Mouse (Mus musculus) R1 (cell line): ENCODE measurements around the gene Nrxn1.

Experiments
- DNase-seq: peaks from one replicate; pipeline ENCODE4 v3.0.0-alpha.2; 2018; ENCODE audit warnings: low read depth, low spot score

The Nrxn1 gene

GRCm38 (mm10) chr17:90094999-90095398 is 997.9 kb downstream of the Nrxn1 start:
- no peak for DNase-seq

DNA sequence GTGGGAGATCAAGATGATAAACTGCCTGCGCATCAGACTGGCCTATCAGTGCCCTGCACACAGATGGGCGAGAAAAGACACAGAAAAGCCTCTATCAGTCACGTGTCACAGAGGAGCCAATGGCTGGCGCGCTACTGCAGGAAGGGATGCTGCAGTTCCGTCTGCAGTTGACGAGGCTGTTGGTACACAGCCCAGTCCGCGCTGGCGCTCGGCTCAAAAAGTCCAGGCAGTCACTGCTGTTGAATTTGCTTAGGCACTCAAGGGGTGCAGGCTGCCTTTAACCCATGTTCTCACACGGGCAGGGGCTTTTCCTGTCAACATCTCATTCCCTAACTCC is 1004.6 kb downstream of the Nrxn1 start:
- DNase-seq: peak; percentile 81

DNA sequence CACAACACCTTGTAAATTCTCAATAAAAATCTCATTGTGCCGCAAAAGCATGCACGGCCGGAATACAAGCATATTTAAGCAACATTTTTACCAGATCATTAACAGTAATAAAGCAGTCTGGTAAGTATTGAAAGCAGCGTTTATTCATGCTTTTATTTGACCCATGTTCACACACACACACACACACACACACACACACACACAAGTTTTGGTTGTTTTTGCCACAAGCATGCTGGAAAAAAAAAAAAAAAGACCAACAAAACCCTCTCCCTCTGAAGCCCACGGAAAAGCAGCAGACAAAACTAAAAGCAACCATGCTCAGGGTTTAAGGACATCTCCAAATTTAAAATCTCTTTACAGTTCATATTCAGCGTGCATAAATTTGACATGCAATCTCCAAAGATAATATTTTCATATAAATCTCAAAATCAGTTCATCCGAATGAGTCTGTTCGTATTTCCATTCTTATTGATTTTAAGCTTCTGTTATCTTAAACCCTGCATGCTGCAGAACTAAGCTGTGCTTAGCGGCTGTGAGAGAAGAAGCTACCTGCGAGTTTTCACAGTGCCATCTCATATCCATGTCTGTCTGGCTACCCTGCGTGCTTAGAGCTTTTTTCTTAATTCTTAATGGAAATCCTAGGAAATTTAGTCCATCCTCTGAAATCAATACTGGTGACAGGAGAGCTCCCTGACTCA is 1005.1 kb downstream of the Nrxn1 start:
- DNase-seq: no peak

- DNase-seq: peak; percentile 6
These were observed 1006.0 kb downstream of the Nrxn1 start for GRCm38 (mm10) chr17:90086826-90087225.

GRCm38 (mm10) chr17:90079003-90079402 is 1013.9 kb downstream of the Nrxn1 start:
- DNase-seq: no peak

GRCm38 (mm10) chr17:90078488-90078887 is 1014.4 kb downstream of the Nrxn1 start:
- no peak for DNase-seq

DNA sequence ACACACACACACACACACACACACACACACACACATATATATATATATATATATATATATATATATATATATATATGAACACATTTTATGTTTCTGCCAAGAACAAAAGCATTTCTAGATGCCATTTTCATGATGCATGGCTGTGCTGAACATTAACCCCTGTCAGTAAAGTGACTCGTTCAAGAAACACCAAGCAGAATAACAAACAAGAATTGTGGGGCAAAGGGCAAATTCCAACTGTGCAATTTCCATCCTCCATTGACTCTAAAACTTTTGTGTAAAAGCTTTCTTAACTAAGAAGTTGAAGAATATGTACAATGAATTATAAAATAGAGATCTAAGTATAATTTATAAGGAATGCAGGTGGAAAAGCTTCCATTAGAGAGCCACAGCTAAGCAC is 1030.0 kb downstream of the Nrxn1 start:
- no peak for DNase-seq

- no peak for DNase-seq
These were observed 1032.0 kb downstream of the Nrxn1 start for GRCm38 (mm10) chr17:90060872-90061271.

GRCm38 (mm10) chr17:90060168-90060567 is 1032.7 kb downstream of the Nrxn1 start:
- no peak for DNase-seq

- DNase-seq: no peak
These were observed 1033.4 kb downstream of the Nrxn1 start for GRCm38 (mm10) chr17:90059320-90060111.

GRCm38 (mm10) chr17:90054312-90054711 is 1038.6 kb downstream of the Nrxn1 start:
- peak; percentile 10 for DNase-seq

DNA sequence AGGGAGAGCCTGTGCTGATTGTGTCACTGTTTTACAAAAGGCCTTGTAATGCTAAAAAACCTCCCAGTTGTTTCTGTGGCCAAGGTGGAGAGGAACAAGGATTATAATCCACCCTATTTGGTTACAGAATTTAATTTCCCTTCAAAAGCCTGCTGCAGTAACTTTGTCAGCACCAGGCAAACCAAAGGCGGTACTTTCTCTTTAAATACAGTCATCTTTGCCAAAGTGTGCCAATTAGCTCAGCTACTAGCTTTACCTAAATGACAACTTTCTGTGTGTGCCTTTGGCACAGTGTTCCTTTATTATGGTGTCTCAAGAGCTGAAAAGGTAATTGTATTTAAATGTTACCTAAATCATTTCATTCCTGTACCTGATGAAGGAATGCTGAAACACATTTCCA is 1053.6 kb downstream of the Nrxn1 start:
- DNase-seq: peak; percentile 24

DNA sequence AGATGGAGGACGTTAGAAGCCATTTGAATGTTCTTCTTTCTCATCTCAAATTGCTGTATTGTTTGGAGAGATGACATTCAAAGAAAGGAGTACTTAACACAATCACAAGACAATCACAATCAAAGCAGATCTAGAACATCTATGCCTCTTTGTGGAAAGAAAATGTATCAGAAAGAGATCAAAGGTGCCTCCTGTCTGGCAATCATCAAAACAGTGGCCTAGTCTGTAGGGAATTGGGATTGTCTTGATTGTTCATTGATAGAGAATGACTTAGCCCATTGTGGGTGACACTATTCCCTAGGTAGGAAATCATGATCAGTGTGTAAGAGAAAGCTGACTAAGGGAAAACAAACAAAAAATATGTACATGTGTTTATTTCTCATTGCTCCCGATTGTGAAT is 1060.5 kb downstream of the Nrxn1 start:
- DNase-seq: no peak

DNA sequence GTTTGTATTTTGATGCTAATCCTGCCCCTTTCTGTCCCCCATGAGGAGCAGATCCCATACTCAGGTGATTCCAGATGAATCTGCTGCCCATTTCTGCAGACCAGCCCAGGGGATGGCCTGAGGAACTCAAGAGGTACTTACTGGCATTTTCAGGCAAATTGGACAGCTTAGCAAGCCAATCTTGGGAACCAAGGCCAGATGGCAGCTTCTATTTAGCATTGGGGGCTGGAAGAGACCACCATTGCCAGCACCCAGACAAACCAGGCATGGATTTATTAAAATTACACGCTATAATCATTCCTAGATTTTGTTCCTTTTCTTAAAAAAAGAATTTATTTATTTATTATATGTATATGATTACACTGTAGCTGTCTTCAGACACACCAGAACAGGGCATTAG is 1076.2 kb downstream of the Nrxn1 start:
- DNase-seq: no peak

GRCm38 (mm10) chr17:90011761-90012160 is 1081.1 kb downstream of the Nrxn1 start:
- DNase-seq: no peak

GRCm38 (mm10) chr17:90007438-90008109 is 1085.3 kb downstream of the Nrxn1 start:
- no peak for DNase-seq

GRCm38 (mm10) chr17:89990651-89991050 is 1102.2 kb downstream of the Nrxn1 start:
- no peak for DNase-seq
